Mouse (Mus musculus): ENCODE results near the gene Zfp444.

- TF ChIP-seq CTCF (IDR thresholded peaks at IDR 0.05; ENCODE audit: extremely low read depth, insufficient read depth, insufficient read length, insufficient replicate concordance): no peak
- no peak for TF ChIP-seq POLR2A (IDR thresholded peaks at IDR 0.05; ENCODE audit: low read depth, low read length)
These were observed 28.0 kb upstream of the Zfp444 start for GRCm38 (mm10) chr7:6143991-6144531.

Measured in spleen, adult 2 months (tissue).